Mouse (Mus musculus): Measurements from ENCODE around the gene 3110082I17Rik. TPM values are rescaled to one million over a fixed set of nuclear protein-coding genes. Genes with fewer than 3 reads are reported as not detected.

Gene 3110082I17Rik
- total RNA-seq, 4 experiments from 2014 or later = 6.6 to 10.2 (median 9.1) TPM

DNA sequence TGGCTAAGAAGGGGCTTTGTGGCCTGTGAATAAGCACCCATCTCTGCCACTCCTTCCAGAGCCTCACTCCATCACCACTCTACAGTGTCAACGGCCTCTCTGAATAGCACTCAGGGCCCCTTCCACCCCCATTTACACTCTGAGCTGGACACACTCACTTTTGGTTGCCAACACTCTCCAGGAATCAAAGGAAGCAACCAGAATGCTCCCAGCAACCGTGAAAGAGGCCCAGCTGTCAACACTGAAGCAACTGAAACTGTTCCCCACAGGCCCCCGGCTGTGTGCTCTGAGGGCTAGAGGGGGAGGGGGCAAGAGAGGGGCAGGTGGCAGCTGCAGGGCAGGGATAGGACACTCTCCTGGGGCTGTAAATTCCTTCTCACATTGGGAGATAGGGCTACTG, 41.7 kb downstream of the 3110082I17Rik start:
- no peak for DNase-seq (ENCODE audit: low spot score in 2 of 2)

DNA sequence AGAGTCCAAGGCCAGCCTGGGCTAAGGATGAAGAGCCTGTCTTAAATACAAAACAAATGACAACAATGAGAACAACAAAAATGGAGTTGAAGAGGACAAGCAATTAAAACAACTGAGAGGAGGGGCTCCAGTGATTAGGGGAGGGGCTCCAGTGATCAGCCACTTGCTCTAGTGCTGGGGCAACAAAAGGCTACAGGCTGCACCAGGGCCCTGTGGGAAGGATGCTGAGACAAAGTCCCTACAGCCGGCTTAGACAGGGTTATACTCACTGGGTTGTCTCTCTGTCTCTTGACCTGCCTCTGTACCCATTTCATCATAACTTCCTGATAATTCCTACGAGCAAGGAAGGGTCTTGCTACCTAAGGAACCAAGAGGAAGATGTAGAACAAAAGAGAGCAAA, 42.2 kb downstream of the 3110082I17Rik start:
- no peak for DNase-seq (ENCODE audit: low spot score in 2 of 2)

DNA sequence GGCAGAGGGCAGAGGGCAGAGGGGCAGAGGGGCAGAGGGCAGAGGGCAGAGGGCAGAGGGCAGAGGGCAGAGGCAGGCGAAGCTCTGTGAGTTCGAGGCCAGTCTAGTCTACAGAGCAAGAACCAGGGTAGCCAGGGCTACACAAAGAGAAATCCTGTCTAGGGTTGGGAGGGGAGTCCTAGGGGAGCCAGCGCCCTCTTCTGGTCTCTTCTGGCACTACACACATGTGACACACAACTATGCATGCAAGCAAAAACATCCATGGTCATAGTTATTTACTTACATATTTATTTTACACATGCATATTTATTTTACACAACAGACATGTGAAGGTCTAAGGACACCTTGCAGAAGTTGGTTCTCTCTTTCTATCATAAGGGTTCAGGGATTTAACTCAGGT, 42.8 kb downstream of the 3110082I17Rik start:
- no peak for DNase-seq (ENCODE audit: low spot score in 2 of 2)

DNA sequence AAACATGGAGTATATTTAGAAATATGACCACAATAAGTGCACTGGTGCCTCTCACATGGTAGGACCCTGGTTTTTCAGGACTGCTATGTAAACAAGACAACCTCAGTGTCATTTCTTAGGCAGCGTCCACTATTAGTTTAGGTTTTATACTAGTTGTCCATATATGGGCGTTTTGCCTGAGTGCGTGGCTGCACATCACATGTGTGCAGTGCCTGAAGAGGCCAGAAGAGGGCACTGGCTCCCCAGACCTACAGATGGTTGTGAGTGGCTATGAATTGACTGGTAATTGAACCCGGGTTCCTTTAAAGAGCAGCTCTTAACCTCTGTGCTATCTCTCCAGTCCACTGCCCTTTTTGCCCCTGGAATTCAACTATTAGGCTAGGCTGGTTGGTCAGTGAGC, 43.4 kb downstream of the 3110082I17Rik start:
- no peak for DNase-seq (ENCODE audit: low spot score in 2 of 2)

DNA sequence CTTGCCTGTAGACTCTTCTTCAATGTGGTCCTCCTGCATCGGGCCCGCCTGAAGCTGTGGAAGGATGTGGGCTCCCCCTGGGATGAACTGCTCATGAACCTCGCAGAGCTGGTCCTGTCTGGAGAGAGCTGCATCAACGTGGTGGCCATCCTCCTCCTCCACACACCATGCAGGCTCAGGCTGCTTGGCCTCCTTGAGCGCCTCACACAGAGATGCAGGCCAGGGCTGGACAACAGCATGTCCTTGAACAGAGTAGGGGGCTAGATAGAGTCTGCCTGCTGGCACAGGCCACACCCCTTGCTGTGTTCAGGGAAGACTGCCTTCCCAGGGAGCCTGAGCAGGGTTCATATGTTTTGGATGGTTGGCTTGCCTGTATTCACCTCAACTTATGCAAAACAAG, 45.3 kb downstream of the 3110082I17Rik start:
- no peak for DNase-seq (ENCODE audit: low spot score in 2 of 2)

DNA sequence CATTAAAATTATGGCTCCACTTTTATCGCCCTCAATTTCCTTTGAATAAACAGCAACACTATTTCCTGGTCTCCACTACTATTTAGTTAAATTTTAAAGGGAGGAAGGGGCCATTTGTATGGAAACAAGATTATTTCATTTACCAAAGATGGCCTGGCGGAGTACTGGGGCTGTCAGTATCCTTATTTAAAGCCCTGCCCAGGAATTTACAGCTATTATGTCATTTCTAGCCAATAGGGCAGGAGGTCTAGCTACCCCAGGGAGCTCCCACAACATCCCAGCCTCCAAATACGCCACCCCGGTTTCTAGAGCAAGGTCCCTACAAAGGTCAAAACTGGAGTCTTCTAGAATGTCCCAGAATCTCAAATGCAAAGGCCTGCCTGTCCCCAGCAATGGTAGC, 46.8 kb downstream of the 3110082I17Rik start:
- no peak for DNase-seq (ENCODE audit: low spot score in 2 of 2)

DNA sequence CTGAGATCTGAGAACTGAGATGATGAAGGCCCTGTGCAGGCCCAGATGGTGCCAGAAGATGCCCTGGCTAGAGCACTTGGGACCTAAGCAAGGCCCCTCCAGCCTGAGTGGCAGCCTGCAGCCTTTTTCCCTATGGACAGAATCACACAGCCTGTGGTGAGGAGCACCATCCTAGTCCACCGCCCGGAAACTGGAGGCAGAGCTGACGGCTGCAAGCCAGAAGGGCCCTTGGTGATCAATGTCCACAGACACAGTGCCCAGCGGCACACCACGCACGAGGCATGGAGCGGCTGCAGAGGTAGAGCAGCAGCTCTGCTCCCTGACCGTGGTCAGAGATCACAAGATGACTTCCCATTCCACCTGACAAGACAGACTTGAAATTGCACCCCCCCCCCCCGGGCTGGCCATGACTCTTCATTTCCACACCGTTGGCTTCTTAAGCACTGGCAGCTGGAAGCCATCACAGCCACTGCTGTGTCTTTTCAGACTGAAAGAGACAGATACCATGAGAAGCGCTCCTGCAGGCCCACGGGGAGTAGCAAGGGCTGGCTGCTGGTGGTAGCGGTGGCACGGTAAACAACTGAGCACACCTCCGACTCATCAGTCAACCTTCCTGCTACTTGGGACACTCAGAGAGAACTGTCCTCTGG, 48.5 kb downstream of the 3110082I17Rik start:
- no peak for DNase-seq (ENCODE audit: low spot score in 2 of 2)

DNA sequence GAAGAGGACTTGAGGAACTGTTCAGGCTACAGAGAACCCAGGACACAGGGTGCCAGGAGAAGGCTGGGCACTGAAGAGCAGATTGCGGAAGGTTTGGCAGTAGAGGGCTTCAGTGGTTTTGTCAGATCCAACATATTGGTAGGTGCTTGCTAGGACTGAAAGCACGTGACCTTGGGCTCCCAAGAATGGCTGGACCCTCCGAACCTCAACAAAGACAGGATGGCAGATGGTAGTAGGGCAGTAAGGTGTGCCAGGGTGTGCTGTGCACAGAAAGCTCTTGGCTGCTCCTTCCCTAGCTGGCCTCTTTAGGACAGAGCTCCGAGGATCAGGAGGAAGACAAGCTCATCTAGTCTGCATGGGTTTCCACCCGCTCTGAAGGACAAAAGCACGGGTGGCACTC, 49.2 kb downstream of the 3110082I17Rik start:
- DNase-seq (ENCODE audit: low spot score in 2 of 2) = no peak

DNA sequence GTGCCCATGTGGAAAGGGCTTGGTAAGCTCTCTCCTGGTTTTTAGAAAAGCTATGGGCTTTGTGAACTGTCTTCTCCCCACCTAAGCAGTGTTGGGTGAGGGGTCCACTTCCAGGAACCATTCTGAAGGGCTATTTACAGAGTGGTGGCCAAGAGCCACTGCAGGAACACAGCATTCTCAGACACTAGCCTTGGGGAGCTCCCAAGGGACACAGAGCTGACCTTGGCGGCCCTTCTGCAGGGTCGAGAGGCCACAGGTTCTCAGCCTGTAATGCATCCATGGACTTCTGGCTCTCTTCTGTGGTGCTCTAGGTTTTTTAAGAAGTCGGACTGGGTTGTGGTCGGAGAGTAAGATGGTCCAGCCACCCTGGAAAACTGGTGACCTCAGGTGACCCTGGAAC, 50.3 kb downstream of the 3110082I17Rik start:
- no peak for DNase-seq (ENCODE audit: low spot score in 2 of 2)

DNA sequence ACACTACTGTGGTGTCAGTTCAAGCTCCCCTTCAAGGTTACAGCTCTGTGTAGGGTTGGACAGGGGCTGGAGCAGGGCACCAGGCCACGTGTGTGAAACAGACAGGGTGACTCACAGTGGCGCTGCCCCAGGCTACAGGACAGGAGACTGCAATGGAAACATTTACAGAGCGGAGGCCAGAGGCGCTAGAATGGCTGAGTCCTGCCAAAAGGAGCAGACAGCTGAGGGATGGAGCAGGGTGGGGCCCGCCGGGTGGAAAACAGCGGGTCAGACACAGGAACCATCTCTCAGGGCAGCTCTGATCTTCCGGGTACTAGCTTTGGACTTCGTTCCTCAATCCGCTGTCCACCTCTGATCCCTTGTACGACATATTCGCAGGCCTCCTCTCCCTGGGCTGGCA, 50.9 kb downstream of the 3110082I17Rik start:
- peak; percentile 75 to 84 for DNase-seq (ENCODE audit: low spot score in 2 of 2)

DNA sequence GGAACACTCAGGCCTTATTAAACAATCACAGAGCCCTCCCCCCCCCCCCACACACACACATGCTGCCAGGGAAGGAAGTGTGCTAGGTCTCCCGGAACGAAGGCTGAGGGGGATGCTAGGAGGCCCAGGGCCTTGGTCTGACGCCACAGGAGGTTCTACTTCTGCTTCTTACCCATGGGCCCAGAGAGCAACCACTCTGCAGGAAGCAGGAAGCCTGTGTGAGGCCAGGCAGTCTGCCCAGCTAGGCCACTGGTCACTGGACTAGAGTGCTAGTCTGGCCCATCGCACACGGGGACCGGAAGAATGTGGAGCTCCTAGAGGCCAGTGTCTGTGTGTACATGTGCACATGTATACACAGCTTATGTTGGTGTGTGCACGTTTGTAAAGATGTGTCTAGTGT, 51.8 kb downstream of the 3110082I17Rik start:
- DNase-seq (ENCODE audit: low spot score in 2 of 2) = no peak

DNA sequence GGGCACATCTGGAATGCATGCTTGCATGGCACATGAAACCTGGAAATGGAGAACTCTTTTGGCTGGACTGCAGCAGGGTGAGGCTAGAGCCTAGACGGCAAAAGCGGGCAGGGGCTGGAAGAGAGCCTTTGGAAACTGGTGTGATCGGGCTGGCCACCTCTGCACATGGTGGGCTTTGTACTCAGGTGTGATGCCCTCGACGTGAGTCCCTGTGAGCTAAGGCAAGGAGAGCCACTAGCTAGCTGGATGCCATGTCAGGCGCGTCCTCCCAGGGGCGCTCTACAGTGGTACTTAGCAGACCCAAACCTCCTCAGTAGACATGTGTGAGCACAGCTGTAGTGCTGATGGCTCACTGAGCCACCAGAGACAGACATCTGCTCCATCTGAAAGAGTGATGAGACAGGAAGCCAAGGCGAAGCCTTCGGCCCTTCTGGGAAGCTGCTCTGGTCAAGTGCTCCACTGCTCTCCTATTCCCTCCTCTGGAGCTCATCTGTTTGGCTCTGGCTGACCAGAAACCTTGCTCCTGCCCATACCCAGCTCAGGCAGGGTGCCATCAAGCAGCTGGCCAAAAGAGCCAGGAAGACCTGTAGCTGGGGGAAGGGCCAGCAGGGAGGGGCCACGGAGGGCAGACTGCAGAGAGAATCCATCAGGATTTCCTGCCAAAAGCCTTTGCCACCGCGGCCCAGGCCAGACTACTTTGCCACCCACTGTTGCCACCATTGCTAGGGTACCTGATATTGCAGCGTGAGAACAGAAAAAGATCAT, 53.0 kb downstream of the 3110082I17Rik start:
- peak in 1 of 2 experiments; percentile 62 for DNase-seq (ENCODE audit: low spot score in 2 of 2)

DNA sequence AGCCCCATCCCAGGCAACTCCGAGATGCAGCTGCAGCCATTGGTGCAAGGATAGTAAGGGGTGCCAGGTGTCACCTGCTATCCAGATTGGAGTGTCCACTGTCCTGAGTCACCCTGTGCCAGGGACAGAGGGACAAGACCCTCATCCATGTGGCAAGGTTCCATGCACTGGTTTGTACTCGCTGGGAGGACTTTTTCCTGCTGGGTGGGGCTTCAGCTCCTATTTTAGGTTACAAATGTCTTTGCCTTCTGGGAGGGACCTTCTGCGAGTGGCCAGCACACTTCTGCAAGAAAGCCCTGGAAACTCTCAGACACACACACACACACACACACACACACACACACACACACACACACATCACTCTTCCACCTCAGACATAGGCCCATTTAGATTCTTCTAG, 54.4 kb downstream of the 3110082I17Rik start:
- no peak for DNase-seq (ENCODE audit: low spot score in 2 of 2)

DNA sequence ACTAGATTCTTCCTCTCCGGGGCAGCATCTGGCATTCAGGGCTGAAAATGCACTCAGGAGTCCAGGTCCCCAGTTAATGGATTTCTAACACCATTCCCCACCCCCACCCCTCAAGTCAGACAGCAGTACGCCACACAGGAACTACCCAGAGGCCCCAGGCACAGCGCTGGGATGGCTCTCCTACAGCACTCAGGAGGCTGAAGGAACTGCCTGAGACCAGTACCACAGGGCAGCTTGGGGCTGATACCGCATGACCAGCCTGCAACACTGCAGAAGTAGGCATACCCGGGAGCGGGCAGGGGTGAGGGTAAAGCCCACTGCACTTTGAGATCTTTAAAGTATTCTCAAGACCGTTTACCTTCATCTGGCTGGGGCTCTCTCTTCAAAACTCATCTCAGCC, 54.8 kb downstream of the 3110082I17Rik start:
- no peak for DNase-seq (ENCODE audit: low spot score in 2 of 2)

DNA sequence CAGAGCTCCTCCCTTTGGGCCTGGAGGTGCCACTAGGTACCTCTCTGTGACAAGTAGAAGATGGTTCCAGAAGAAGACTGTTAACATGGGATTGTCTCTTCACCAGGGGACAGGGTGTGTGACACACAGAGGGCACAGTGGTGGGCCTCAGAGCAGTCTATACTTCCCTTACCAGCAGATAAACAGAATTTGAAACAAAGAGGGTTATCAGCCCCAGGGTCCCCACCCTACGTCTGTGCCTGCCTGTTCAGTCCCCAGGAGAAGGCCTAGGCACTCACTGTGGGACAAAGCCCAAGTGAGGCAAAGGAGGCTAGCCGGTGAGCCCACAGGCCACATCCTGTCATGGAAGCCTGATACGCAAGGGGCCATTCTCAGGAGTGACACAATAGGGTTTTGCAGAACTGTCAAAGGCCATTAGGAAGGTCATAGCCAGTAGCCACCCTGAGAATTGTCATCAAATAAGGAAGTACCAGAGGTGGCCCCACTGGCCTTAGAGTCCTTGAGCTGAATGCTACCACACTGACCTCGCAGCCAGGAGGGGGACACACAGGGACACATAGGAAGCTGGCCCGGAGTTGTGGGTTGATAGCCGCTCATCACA, 55.4 kb downstream of the 3110082I17Rik start, which contains the start of gene C130050O18Rik:
Gene C130050O18Rik, plus strand, starts transcription at position 480 of the 601 bp plus-strand sequence.
- no peak for DNase-seq (ENCODE audit: low spot score in 2 of 2)

DNA sequence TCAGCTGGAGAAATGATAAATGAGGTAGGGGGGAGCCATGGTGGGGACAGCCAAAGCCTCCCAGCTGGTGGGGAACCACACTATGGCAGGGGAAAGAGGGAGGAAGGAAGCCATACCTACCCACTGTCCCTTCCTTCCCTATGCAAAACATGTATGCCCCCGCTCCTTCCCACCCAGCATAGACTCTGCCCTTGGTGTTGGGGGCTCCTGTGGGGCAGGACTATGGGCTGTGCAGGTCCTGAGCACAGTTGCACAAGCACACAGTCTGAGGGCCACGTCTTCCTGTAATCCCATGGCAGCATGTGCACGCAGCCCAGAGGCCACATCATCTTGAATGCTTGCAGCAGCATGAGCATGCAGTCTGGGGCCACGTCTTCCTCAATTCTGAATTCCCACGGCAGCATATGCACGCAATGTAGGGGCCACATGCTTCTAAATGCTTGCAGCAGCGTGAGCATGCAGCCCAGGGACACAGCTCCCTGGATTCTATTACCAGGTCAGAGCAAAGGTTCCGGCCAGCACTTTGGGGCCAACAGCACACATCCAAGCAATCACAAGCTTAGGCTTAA, 56.6 kb downstream of the 3110082I17Rik start:
- no peak for DNase-seq (ENCODE audit: low spot score in 2 of 2)

DNA sequence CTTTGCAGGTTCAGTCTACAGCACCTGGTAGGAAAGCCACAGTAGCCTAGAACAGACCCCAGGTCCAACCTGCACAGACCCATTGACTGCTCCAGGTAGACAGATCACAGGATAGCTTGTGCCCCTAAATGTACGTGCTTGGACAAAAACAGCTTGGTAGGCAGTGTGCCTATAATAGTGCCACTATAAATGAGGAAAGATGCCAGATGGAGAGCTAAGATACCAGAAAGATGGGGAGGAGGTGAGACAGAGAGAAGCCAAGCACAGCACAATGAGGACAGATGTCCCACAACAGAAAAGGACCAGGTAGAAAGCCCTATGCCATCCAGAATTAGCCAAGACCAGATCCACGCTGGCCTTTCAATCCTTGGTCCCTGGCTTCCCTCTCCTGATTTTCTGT, 58.2 kb downstream of the 3110082I17Rik start:
- no peak for DNase-seq (ENCODE audit: low spot score in 2 of 2)

DNA sequence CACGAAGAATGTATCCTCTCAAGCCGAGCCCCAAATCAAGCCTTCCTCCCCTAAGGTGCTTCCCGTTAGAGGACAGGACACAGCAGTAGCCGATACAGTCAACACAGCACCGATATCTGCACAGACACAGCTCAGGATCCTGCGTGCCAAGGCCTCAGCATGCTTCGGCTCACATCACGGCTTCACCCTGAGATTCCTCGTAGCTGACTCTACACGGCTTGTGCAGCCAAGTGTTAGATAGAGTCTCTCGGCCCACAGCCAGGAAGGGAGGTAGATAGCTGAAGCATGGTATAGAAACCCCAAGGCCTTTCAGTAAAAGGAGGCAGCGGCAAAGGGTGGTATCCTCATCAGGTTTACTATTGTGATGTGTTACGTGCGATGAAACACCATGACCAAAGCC, 60.3 kb downstream of the 3110082I17Rik start:
- no peak for DNase-seq (ENCODE audit: low spot score in 2 of 2)

DNA sequence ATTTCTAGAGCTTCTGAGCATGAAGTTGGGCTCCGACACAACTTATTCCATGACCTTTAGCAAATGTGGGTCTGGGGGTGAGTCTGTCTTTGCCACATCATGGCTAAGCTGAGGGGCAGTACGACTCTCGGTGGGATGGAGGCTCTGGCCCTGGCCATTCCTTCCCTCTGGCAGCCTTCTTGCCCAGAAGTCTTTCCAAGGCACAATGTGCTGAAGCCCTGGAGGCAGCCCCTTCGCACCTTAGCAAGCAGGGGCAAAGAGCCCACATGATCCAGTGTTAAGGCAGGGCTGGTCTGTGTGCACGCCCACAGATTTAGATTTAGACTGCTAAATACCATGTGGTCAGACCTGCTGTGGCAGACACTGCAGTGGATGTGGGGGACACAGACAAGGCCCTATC, 61.5 kb downstream of the 3110082I17Rik start:
- DNase-seq (ENCODE audit: low spot score in 2 of 2) = no peak

DNA sequence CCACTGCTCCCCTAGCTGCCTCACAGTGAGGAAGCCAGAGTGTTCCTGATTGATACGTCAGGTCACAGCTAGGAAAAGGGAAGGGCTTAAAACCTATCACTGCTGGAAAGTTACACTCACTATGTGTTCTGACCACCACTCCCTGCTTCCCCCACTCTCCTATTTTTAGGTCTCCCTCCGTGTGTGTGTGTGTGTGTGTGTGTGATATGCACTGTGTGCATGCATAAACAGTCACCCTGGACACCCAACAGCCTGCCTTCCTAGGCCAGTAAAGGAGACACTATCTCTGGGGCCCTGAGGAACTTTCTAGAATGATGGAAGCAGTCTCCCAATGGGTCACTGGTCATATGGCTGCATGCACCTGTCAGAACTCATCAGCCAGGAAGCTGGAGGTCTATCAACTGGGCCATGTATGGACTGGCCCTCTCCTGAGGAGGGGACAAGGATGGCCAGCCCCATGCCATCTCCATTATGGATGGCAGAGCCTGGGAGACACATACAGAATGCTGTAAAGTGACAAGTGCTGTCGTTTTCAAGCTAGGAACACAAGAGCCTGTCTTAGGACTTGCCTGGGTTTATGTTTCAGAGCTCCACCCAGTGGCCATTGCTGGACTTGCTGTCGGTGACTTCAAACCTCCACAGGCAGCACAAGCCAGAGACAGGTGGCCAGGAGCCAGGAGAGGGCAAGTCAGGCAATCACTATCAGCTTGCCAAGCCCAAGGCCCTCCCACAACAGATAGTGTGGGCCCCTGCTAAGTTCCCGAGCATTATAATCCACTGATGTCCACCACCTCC, 62.2 kb downstream of the 3110082I17Rik start:
- DNase-seq (ENCODE audit: low spot score in 2 of 2) = peak; percentile 95 to 97

DNA sequence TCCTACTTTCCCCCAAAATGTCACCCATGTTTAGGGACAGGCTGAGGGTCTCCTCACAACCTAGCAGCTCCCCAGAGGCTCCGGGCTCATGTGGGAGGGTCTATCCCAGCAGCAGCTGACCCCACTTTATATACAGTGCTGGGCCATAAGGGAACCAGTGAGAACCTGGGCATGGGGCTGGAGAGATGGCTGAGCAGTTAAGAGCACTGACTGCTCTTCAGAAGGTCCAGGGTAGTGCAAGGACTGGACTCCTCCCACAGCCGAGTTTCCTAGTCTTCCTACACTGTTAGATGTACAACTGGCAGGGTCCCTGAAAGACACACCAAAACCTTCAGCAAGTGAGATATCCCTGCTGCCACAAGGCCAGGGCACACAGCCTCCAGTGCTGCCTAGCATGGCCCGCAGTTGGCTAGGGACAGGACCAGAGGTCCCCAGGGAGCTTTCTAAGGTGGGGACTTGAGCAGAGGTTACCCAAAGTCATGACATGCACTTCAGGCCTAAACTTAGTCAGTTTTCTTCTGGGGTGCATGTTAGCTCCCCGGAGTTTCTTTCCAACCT, 62.9 kb downstream of the 3110082I17Rik start:
- DNase-seq (ENCODE audit: low spot score in 2 of 2) = no peak

Measured in gastrocnemius, adult 8-10 months (tissue).